Comparison of ENCODE assay signal across 14 mouse cellular contexts in the genomic region with DNA sequence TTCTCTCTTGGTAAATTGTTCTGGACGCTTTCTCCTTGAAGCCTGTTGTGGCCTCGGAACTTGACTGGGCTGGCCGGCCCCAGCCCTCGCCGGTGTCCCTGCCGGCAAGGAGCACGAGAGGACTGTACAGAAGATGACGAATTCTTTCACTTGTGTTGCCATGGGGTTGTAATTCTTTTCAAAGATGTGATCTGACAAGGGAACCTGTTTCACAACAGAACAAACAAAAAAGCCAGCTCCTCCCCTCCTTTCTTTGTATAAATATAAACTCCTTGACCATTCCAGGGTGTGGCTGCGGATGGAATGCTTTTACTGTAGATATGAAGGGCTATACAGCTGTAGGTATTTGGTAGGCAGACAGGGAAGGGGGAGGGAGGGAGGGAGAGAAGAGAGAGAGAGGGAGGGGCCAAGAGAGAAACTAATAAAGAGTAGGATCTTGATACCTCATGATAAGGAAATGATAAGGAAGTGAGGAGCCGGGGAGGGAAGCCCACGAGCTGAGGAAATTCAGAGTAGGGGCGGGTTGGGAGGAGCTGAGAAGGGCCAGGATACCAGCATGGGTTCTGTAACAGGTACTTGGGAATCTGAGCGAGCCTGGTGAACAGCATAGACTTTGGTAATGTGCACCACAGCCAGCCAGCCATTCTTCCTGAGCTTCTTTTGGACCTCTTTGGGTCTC. TPM values are rescaled to one million over a fixed set of nuclear protein-coding genes. Genes with fewer than 3 reads are reported as not detected.
A peak's percentile ranks its signal among the peaks of the same experiment; 100 is the strongest.
DNase-seq lines count a peak whose midpoint lies in the region; ATAC-seq lines count a peak whose summit lies in the region.
"Had no signal": no experiment of that assay in that cellular context is flagged by ENCODE, and none has a peak within 500 bp of the region (broad histone marks: within the 10 kb centered on the region; RNA-seq: fewer than 3 reads in every experiment).

No protein-coding gene starts in this region.

- H3K4me3 ChIP-seq in intestine, embryonic 15.5 days (replicated peaks): no peak overlapping the region
- no peak overlapping the region for H3K4me3 ChIP-seq in forebrain, embryonic 13.5 days
- H3K4me3 ChIP-seq: erythroblast, embryonic 14.5 days; heart, embryonic 13.5 days; liver, embryonic 12.5 days had no signal

- H3K9ac ChIP-seq in intestine, embryonic 15.5 days: 0 out of 2 replicates have a peak overlapping the region, but pooled peaks have one; percentile 8
- H3K9ac ChIP-seq in forebrain, embryonic 13.5 days: no peak overlapping the region
- H3K9ac ChIP-seq: heart, embryonic 13.5 days; liver, embryonic 12.5 days had no signal

- intact Hi-C loops in heart, postnatal 25 days (cut with DNase I): loop anchor here (2.0 kb wide), 1 partner anchor 19 kb away; no protein-coding TSS in a partner anchor

- H3K27me3 ChIP-seq in intestine, embryonic 15.5 days (replicated peaks): no peaks in the 10 kb centered on the region
- no peaks in the 10 kb centered on the region for H3K27me3 ChIP-seq in forebrain, embryonic 13.5 days
- H3K27me3 ChIP-seq: heart, embryonic 13.5 days; liver, embryonic 12.5 days had no signal

- no peaks in the 10 kb centered on the region for H3K36me3 ChIP-seq in intestine, embryonic 15.5 days
- no peaks in the 10 kb centered on the region for H3K36me3 ChIP-seq in forebrain, embryonic 13.5 days (ENCODE audit: poor library complexity, severe bottlenecking)
- H3K36me3 ChIP-seq: heart, embryonic 13.5 days; liver, embryonic 12.5 days had no signal

- H3K4me1 ChIP-seq in intestine, embryonic 15.5 days (replicated peaks): peaks cover 18% of the 10 kb centered on the region
- H3K4me1 ChIP-seq in forebrain, embryonic 13.5 days: peaks cover 7% of the 10 kb centered on the region

- peak; percentile 84 for ATAC-seq in intestine, embryonic 15.5 days
- no peak for ATAC-seq in forebrain, embryonic 13.5 days
- ATAC-seq: liver, embryonic 12.5 days had no signal

- H3K4me2 ChIP-seq in intestine, embryonic 15.5 days (replicated peaks): peak overlapping the region; percentile 37
- H3K4me2 ChIP-seq in forebrain, embryonic 13.5 days: no peak overlapping the region
- H3K4me2 ChIP-seq: heart, embryonic 13.5 days; liver, embryonic 12.5 days had no signal

- no peaks in the 10 kb centered on the region for H3K9me3 ChIP-seq in intestine, embryonic 15.5 days
- H3K9me3 ChIP-seq in forebrain, embryonic 13.5 days (replicated peaks): no peaks in the 10 kb centered on the region
- H3K9me3 ChIP-seq: heart, embryonic 13.5 days; liver, embryonic 12.5 days had no signal

- H3K27ac ChIP-seq in intestine, embryonic 15.5 days: peak overlapping the region; percentile 36
- H3K27ac ChIP-seq in forebrain, embryonic 13.5 days: no peak overlapping the region
- H3K27ac ChIP-seq: heart, embryonic 13.5 days; liver, embryonic 12.5 days had no signal

- peak; percentile 64 to 83 for DNase-seq in lung, adult 18-20 months
- DNase-seq in lung, postnatal 14 days: no peak
- peak; percentile 86 for DNase-seq in lung, postnatal 25 days (ENCODE audit: low spot score)
- no peak for DNase-seq in cerebellum, adult 11-12 months
- no peak for DNase-seq in heart, postnatal 25 days (ENCODE audit: low spot score)
- DNase-seq: gastrocnemius, postnatal 14 days; layer of hippocampus, adult 9-11 months; right cerebral cortex, postnatal 25 days; thymus, postnatal 36 days had no signal

- 50% methylated on average over 13 of the region's 13 CpGs for WGBS in intestine, embryonic 15.5 days
- 84% methylated on average over 13 of the region's 13 CpGs for WGBS in forebrain, embryonic 13.5 days

RNA-seq across cellular contexts. Expression of a gene that starts 16.1 kb away (rescaled TPM):
- polyA plus RNA-seq in intestine, embryonic 15.5 days (2015; fragmentation: Nextera tagmentation; extraction: Ambion mirVana): 79.1 and 90.1 TPM in 2 replicates
- polyA plus RNA-seq in forebrain, embryonic 13.5 days (2015; fragmentation: Nextera tagmentation; extraction: Ambion mirVana): 31.1 and 41.9 TPM in 2 replicates
- total RNA-seq in heart, postnatal 25 days (2021): 10 to 100 TPM; 13.1 to 14.8 TPM

RNA-seq across cellular contexts. Expression of a gene that starts 22.7 kb away (rescaled TPM):
- polyA plus RNA-seq in intestine, embryonic 15.5 days (2015; fragmentation: Nextera tagmentation; extraction: Ambion mirVana): 0.58 and 0.67 TPM in 2 replicates
- polyA plus RNA-seq in forebrain, embryonic 13.5 days (2015; fragmentation: Nextera tagmentation; extraction: Ambion mirVana): 0.08 and 0.21 TPM in 2 replicates
- total RNA-seq in heart, postnatal 25 days (2021): 1 to 10 TPM; 1.3 to 1.5 TPM

RNA-seq across cellular contexts. Expression of a gene that starts 23.3 kb away (rescaled TPM):
- 222 and 231 TPM in 2 replicates for polyA plus RNA-seq in intestine, embryonic 15.5 days (2015; fragmentation: Nextera tagmentation; extraction: Ambion mirVana)
- 127 TPM in 2 replicates for polyA plus RNA-seq in forebrain, embryonic 13.5 days (2015; fragmentation: Nextera tagmentation; extraction: Ambion mirVana)
- 100 to 1,000 TPM; 253 to 263 TPM for total RNA-seq in heart, postnatal 25 days (2021)

RNA-seq across cellular contexts. Expression of a gene that starts 40.3 kb away (rescaled TPM):
- 34.7 and 36.5 TPM in 2 replicates for polyA plus RNA-seq in intestine, embryonic 15.5 days (2015; fragmentation: Nextera tagmentation; extraction: Ambion mirVana)
- 49.8 and 56.5 TPM in 2 replicates for polyA plus RNA-seq in forebrain, embryonic 13.5 days (2015; fragmentation: Nextera tagmentation; extraction: Ambion mirVana)
- total RNA-seq in heart, postnatal 25 days (2021): 10 to 100 TPM; 10.5 to 10.6 TPM

RNA-seq across cellular contexts. Expression of a gene that starts 41.8 kb away (rescaled TPM):
- 135 and 142 TPM in 2 replicates for polyA plus RNA-seq in intestine, embryonic 15.5 days (2015; fragmentation: Nextera tagmentation; extraction: Ambion mirVana)
- 228 and 240 TPM in 2 replicates for polyA plus RNA-seq in forebrain, embryonic 13.5 days (2015; fragmentation: Nextera tagmentation; extraction: Ambion mirVana)
- 10 to 100 TPM; 44.1 to 46.9 TPM for total RNA-seq in heart, postnatal 25 days (2021)

Comparison
In these comparisons a context has a peak if more than half of its experiments do, and no peak if none do; other contexts are left out.
1. DNase-seq: peak in lung, adult 18-20 months (2 of 2) and lung, postnatal 25 days (single experiment); none in lung, postnatal 14 days (single experiment), cerebellum, adult 11-12 months (single experiment) and heart, postnatal 25 days (single experiment).